Mouse (Mus musculus): ENCODE measurements around the gene Vars. TPM values are rescaled to one million over a fixed set of nuclear protein-coding genes. Genes with fewer than 3 reads are reported as not detected.
"Not testable (repeated sequence)": the region's sequence is repeated elsewhere in the genome, so short reads cannot be mapped to it uniquely, and the experiment has no call there.

Vars gene
- total RNA-seq, 2 experiments from 2014 or later: 45.1 to 50.1 TPM

GRCm38 (mm10) chr17:35024261-35024660, 23.5 kb downstream of the Vars start:
- no peak for DNase-seq

GRCm38 (mm10) chr17:35024691-35025488, 24.1 kb downstream of the Vars start:
- no peak for DNase-seq

- DNase-seq: no peak
Observed at GRCm38 (mm10) chr17:35026206-35026605, 25.4 kb downstream of the Vars start.

- peak; percentile 37 to 70 for DNase-seq
Observed at GRCm38 (mm10) chr17:35027277-35028068, 26.7 kb downstream of the Vars start, which contains the start of gene Sapcd1. Gene Sapcd1 (minus strand): TSS chr17:35028016.

GRCm38 (mm10) chr17:35028315-35028714, 27.5 kb downstream of the Vars start:
- DNase-seq: no peak

- no peak for DNase-seq
Observed at GRCm38 (mm10) chr17:35029691-35030532, 29.1 kb downstream of the Vars start.

- no peak for DNase-seq
Observed at GRCm38 (mm10) chr17:35031272-35031671, 30.5 kb downstream of the Vars start.

- no peak for DNase-seq
Observed at GRCm38 (mm10) chr17:35031880-35032279, 31.1 kb downstream of the Vars start.

GRCm38 (mm10) chr17:35032323-35032870, 31.6 kb downstream of the Vars start:
- DNase-seq: no peak

GRCm38 (mm10) chr17:35033703-35034102, 32.9 kb downstream of the Vars start:
- not testable (repeated sequence) for DNase-seq

- DNase-seq: no peak
Observed at GRCm38 (mm10) chr17:35034896-35035295, 34.1 kb downstream of the Vars start.

GRCm38 (mm10) chr17:35039121-35039873, 38.5 kb downstream of the Vars start:
- peak in 1 of 2 experiments; percentile 41 for DNase-seq

- no peak for DNase-seq
Observed at GRCm38 (mm10) chr17:35043794-35044193, 43.0 kb downstream of the Vars start.

GRCm38 (mm10) chr17:35044904-35045806, 44.4 kb downstream of the Vars start:
- no peak for DNase-seq

- DNase-seq: no peak
Observed at GRCm38 (mm10) chr17:35045807-35046680, 45.3 kb downstream of the Vars start.

GRCm38 (mm10) chr17:35046681-35047455, 46.1 kb downstream of the Vars start, which contains the start of gene Msh5:
Gene Msh5 (minus strand): TSS chr17:35046745.
- peak; percentile 87 to 92 for DNase-seq

- no peak for DNase-seq
Observed at GRCm38 (mm10) chr17:35047688-35048087, 46.9 kb downstream of the Vars start.
